Mouse (Mus musculus): ENCODE measurements around the gene Ndufa12.

Ndufa12 gene

DNA sequence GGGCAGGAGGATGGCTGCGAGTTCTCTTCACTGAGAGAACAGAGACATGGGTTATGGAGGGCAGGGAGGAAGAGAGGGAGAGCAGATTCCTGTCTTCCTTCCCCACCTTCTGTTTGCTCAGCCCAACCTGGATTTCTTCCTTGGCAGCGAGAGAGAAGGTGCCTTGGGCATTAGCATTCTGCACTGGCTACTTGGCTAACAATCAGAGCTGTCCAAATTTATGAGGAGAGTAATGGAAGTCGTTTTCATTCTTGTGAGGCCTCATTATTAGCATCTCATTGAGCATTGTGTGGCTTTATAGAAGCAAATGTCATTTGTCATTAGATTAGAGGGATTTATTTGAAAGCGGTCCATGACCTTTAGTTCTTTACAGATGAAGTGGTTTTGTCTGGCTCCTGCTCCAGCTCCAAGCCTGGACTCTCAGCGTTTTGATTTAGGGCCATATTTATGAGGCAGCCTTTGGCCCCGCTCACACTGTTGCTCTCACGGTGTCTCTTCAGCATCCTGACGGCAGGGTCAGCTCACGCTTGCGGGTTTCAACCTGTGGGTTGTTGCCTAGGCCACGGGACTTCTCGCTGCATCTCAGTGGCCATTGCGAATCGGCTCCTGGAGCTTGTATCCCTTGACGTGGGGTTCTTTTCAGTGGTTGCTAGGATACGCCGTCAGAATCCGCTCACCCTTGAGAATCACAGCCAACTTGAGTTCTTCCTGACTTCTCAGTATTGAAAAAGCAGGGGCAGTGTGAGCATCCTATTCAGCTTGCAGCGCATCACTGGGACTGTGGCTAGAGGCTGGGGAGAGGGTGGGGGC is 31.9 kb downstream of the Ndufa12 start:
- no peak for DNase-seq

DNA sequence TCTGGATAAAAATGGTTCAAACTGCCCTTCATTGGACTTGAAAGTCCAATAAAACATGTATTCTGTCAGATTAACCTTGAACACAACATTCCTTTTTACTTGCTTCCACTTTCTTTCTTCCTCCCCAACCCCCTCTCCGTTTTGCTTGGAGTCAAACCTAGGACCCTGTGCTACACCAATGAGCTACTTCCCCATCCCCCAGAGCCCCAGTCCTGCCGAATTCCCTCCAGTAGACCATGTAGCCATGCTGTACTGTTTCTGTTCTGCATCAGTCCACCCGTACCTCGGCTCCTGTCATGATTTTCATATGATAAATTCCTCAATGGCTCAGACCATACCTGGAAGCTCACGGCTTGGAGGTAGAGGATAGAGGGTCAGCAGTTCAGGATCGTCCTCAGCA is 32.5 kb downstream of the Ndufa12 start:
- DNase-seq = no peak

DNA sequence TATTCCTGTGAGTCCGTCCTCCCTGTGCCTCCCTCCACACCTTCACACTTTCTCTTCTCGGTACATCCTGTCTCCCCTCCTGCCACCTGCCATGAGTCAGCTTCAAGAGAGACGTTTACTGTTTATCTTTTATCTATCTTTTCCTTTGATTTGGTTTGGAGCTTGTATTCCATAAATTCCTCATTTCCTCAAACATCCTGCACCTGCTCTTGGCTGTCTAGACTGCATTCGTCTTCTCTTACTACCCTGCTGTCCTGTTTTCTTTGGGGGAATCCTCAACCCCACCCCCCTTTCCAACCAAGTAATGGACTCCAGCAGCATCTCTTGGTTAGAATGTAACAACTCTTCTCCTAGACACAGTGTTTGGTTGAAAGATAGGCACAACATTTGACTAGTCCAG is 36.7 kb downstream of the Ndufa12 start:
- no peak for DNase-seq

- no peak for DNase-seq
Measured at GRCm38 (mm10) chr10:94241346-94241745, 42.8 kb downstream of the Ndufa12 start.

DNA sequence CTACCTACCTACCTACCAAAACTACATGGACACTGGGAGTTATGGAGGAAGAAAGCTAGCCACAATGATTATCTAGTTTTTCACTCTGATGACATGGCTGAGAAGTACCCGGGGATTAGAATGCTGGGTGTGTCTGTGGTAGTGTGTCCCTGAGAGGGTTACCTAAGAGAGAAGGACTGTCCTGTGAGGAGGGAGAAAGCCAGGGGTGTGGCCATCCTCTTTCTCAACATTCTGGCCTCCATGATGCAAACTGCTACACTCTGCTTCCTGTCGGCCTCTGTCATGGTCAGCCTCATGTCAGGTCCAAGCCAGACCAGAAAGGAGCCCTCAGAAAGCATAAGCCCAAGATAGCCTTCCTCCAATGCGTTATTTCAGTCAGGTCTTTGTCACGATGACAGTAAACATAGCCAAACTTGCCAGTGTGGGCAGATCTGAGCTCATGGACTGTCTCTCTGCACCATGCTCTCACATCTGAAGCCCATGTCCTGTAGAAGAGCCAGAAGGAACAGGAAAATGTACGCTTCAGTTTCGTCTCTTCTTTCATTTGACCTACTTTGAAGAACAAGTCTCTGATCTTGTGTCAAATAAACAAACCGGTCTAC is 49.3 kb downstream of the Ndufa12 start:
- no peak for DNase-seq

GRCm38 (mm10) chr10:94249575-94250456 is 51.3 kb downstream of the Ndufa12 start:
- no peak for DNase-seq

DNA sequence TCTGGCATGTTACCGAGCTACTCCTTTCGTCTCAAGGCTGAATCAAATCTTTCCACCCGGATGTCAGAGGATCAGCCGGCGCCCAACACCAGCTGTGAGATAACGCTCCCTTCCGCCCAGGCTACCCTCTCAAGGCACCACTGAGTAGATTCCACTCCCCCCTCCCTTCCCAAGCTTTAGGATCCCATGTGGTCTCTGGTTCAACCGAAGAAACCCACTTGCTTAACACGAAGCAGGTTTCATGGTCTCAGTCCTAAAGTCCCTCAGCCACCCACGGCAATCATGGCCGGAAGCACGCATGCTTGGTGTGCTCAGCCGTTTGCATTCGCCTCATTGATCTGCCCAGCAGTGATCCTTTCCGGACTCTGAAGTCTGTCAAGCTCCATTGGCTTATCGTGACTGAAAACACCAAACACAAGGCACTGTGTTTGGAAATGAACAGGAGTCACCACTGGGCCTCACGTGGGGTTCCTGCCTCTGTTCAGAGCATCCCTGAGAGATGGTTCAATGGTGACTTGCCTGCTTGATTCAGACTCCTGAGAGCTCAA is 54.8 kb downstream of the Ndufa12 start:
- DNase-seq = no peak

DNA sequence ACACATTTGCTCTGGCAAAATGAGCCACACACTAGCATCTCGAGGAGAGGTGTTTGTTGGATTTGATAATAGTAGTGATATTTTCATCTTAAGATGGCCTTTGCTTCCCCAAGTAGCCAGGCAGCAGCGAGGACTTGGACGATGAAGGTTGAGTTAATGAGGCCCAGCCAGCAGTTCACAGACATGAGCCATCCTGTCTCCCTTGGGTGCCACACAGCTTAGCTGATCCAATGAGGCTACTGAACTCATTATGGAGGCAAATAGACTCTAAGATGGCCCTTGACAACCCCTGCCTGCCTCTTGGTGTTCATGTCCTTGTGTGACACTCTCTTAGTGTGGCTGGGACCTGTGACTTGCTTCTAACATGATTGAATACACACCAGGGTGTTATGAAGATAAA is 56.2 kb downstream of the Ndufa12 start:
- DNase-seq = no peak

GRCm38 (mm10) chr10:94255744-94256143 is 57.2 kb downstream of the Ndufa12 start:
- no peak for DNase-seq

- no peak for DNase-seq
Measured at GRCm38 (mm10) chr10:94256518-94256917, 58.0 kb downstream of the Ndufa12 start.

- no peak for DNase-seq
Measured at GRCm38 (mm10) chr10:94260544-94260943, 62.0 kb downstream of the Ndufa12 start.

GRCm38 (mm10) chr10:94262646-94263045 is 64.1 kb downstream of the Ndufa12 start:
- no peak for DNase-seq

DNA sequence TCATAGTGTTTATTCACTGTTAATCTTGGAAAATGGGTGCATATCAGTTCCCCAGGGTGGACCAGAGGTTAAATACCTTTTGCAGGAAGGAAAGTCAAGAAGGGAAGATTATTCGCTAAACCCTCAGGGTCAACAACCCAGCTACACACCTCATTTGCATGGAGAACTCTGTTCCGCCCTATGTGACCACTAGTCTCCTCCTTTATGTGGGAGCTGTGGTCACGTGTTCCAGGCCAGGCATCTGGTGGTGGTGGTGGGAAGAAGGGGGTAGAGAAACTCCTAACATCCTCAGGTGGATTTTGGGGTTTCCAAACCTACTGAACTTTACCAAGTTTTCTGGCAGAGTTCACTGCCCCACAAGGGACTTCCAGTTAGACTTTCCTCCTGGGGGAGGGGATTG is 64.7 kb downstream of the Ndufa12 start:
- no peak for DNase-seq

DNA sequence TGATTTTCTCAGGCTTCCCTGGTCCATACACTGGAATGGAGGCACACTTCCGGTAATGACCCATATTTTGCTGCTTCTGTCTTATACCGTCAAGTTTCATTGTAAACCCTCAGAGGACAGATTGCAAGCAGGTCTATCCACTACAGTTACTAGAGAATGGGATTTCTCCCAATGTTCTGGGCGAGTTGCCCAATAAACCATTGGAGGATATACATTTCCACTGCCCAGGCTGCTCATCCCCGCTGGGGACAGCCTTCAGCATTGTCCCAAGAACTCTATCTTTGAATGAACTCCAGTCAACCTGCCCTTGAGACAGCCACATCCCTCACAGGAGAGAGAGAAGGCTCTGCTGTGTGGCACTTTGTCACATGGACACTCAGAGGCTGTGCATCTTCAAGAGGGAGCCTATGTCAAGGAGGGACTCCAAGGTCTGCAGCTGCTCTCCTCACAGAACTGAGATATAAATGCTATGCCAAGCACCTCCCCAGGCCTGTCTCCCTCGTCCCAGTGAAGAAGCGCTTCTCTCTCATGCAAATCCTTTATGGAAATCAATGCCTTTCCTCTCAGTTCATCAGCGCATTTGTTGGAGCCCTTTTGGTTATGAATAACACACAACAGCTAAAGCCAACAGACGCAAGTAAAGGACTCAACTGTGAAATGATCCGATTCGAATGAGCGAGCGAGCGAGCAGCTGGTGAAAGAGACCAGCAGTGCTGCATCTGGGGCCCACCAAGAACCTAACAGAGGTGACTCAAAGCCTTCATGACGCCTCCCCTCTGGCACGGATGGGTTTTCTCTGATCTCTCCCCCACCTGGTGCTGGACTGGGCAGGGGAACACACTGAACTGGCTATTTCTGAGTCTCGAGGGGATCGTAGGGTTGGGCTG is 67.4 kb downstream of the Ndufa12 start:
- no peak for DNase-seq
